Mouse (Mus musculus): ENCODE data around the gene Fbxo44.
A peak's percentile ranks its signal among the peaks of the same experiment; 100 is the strongest.
"Not testable (repeated sequence)": the region's sequence is repeated elsewhere in the genome, so short reads cannot be mapped to it uniquely, and the experiment has no call there.

Fbxo44 gene

GRCm38 (mm10) chr4:148160436-148161390 lies at the start of gene Fbxo44, which contains the start of gene Fbxo2:
Gene Fbxo44, minus strand, starts transcription at chr4:148160482.
Gene Fbxo2, plus strand, starts transcription at chr4:148160621.
- DNase-seq (ENCODE audit: low spot score in 2 of 2), result no peak

GRCm38 (mm10) chr4:148204873-148205232 lies 44.6 kb upstream of the Fbxo44 start:
- DNase-seq (ENCODE audit: low spot score in 2 of 2), result no peak

GRCm38 (mm10) chr4:148204061-148204872 lies 44.0 kb upstream of the Fbxo44 start:
- peak; percentile 54 to 73 for DNase-seq (ENCODE audit: low spot score in 2 of 2)

- peak in 1 of 2 experiments; percentile 31 for DNase-seq (ENCODE audit: low spot score in 2 of 2)
These were observed 43.3 kb upstream of the Fbxo44 start for GRCm38 (mm10) chr4:148203557-148203956.

- no peak for DNase-seq (ENCODE audit: low spot score in 2 of 2)
These were observed 38.4 kb upstream of the Fbxo44 start for GRCm38 (mm10) chr4:148198721-148199120.

- no peak for DNase-seq (ENCODE audit: low spot score in 2 of 2)
These were observed 34.1 kb upstream of the Fbxo44 start for GRCm38 (mm10) chr4:148194400-148194799.

GRCm38 (mm10) chr4:148192707-148193245 lies 32.5 kb upstream of the Fbxo44 start:
- DNase-seq (ENCODE audit: low spot score in 2 of 2), result no peak

GRCm38 (mm10) chr4:148188767-148189166 lies 28.5 kb upstream of the Fbxo44 start:
- DNase-seq (ENCODE audit: low spot score in 2 of 2), result not testable (repeated sequence)

- DNase-seq (ENCODE audit: low spot score in 2 of 2), result no peak
These were observed 25.5 kb upstream of the Fbxo44 start for GRCm38 (mm10) chr4:148185819-148186218.

GRCm38 (mm10) chr4:148184564-148184963 lies 24.3 kb upstream of the Fbxo44 start:
- no peak for DNase-seq (ENCODE audit: low spot score in 2 of 2)

- DNase-seq (ENCODE audit: low spot score in 2 of 2), result no peak
These were observed 22.1 kb upstream of the Fbxo44 start for GRCm38 (mm10) chr4:148182363-148182762.

GRCm38 (mm10) chr4:148181483-148181882 lies 21.2 kb upstream of the Fbxo44 start:
- no peak for DNase-seq (ENCODE audit: low spot score in 2 of 2)

- DNase-seq (ENCODE audit: low spot score in 2 of 2), result no peak
These were observed 17.4 kb upstream of the Fbxo44 start for GRCm38 (mm10) chr4:148177716-148178115.

- DNase-seq (ENCODE audit: low spot score in 2 of 2), result not testable (repeated sequence)
These were observed 16.3 kb upstream of the Fbxo44 start for GRCm38 (mm10) chr4:148176603-148177002.

GRCm38 (mm10) chr4:148174495-148174862 lies 14.2 kb upstream of the Fbxo44 start:
- no peak for DNase-seq (ENCODE audit: low spot score in 2 of 2)

- no peak for DNase-seq (ENCODE audit: low spot score in 2 of 2)
These were observed 13.7 kb upstream of the Fbxo44 start for GRCm38 (mm10) chr4:148173811-148174494.

- no peak for DNase-seq (ENCODE audit: low spot score in 2 of 2)
These were observed 11.0 kb upstream of the Fbxo44 start for GRCm38 (mm10) chr4:148171261-148171660.

- peak; percentile 61 to 73 for DNase-seq (ENCODE audit: low spot score in 2 of 2)
These were observed 10.6 kb upstream of the Fbxo44 start for GRCm38 (mm10) chr4:148170842-148171241.

GRCm38 (mm10) chr4:148169586-148169985 lies 9.3 kb upstream of the Fbxo44 start:
- DNase-seq (ENCODE audit: low spot score in 2 of 2), result no peak

- peak; percentile 65 to 79 for DNase-seq (ENCODE audit: low spot score in 2 of 2)
These were observed 8.0 kb upstream of the Fbxo44 start for GRCm38 (mm10) chr4:148168287-148168686.

- peak; percentile 42 to 84 for DNase-seq (ENCODE audit: low spot score in 2 of 2)
These were observed 6.7 kb upstream of the Fbxo44 start for GRCm38 (mm10) chr4:148166986-148167385.

GRCm38 (mm10) chr4:148166431-148166830 lies 6.1 kb upstream of the Fbxo44 start:
- no peak for DNase-seq (ENCODE audit: low spot score in 2 of 2)

Measured in spleen, postnatal 10 days (tissue).